Mouse (Mus musculus): ENCODE data around the gene Grik1. TPM values are rescaled to one million over a fixed set of nuclear protein-coding genes. Genes with fewer than 3 reads are reported as not detected.

The Grik1 gene
- total RNA-seq, 2 experiments from 2014 or later, result not detected

GRCm38 (mm10) chr16:87861722-87862121 is 428.3 kb downstream of the Grik1 start:
- no peak for DNase-seq
- H3K4me3 ChIP-seq, result no peak overlapping the region
- intact Hi-C loops (cut with DNase I), result no loop called here
- no peak for TF ChIP-seq CTCF (IDR thresholded peaks at IDR 0.05)
- H3K27ac ChIP-seq, result no peak overlapping the region

GRCm38 (mm10) chr16:87853451-87854085 is 436.5 kb downstream of the Grik1 start:
- no peak for TF ChIP-seq CTCF (IDR thresholded peaks at IDR 0.05)
- intact Hi-C loops (cut with DNase I), result no loop called here
- Histone ChIP-seq H3K27ac (no peak overlapping the region), H3K4me3 (no peak overlapping the region)
- no peak for DNase-seq

GRCm38 (mm10) chr16:87851550-87851949 is 438.5 kb downstream of the Grik1 start:
- DNase-seq, result no peak
- no peak for TF ChIP-seq CTCF (IDR thresholded peaks at IDR 0.05)
- no peak overlapping the region for H3K27ac ChIP-seq
- no peak overlapping the region for H3K4me3 ChIP-seq
- intact Hi-C loops (cut with DNase I), result no loop called here

GRCm38 (mm10) chr16:87848799-87849198 is 441.3 kb downstream of the Grik1 start:
- intact Hi-C loops (cut with DNase I), result no loop called here
- Histone ChIP-seq H3K4me3 (no peak overlapping the region), H3K27ac (no peak overlapping the region)
- no peak for TF ChIP-seq CTCF (IDR thresholded peaks at IDR 0.05)
- DNase-seq, result no peak

Other genes starting within 250 kb of the Grik1 start
- not detected for gene Cldn17, start 216.7 kb upstream of the Grik1 start, total RNA-seq (2021)